Mouse (Mus musculus): Measurements from ENCODE around the gene Gm7694. TPM values are rescaled to one million over a fixed set of nuclear protein-coding genes. Genes with fewer than 3 reads are reported as not detected.

The Gm7694 gene
- polyA plus RNA-seq, 1 experiment from 2014 or later: 3.0 TPM

DNA sequence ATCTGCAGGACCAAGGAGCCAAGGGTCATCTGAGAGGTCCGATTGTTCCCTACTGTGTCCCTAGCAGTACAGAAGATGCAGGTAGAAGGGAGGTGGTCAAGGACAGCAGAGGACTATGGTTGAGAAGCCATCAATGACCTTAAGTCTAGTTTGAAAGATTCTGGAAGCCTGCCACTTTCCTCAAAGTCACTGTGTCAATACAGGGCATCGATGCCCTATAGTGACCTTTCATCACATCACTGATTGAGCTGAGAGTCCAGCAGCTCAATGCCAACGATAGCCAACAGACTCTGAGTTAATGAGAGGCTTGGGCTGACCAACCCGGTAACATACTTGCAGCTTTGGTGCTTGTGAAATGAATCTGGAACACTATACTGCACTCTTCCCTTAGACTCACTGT is 19.1 kb upstream of the Gm7694 start:
- ATAC-seq (ENCODE audit: low read depth) (no peak), DNase-seq (ENCODE audit: low spot score) (no peak)

DNA sequence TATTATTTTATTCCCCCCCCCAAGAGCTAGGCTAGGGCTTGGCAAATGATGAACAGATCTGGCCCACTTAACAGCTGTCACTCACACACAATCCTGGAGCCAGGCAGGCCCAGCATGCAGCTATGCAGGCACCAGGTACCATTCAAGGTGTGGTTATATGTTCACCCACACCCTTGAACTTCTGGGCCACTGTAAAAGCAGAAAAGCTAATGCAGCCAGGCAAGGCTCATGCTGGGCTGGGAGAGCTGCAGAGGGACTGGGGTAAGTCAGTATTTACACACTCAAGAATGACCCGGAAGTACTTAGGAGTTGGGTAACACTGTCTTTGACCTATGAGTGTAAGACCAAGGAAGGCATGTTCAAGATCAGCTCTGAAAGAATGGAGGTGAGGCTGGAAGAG is 18.2 kb upstream of the Gm7694 start:
- no peak overlapping the region for H3K27ac ChIP-seq (replicated peaks; ENCODE audit: low read depth, low read length)
- H3K9me3 ChIP-seq (ENCODE audit: control insufficient read depth, low read length): no peaks in the 10 kb centered on the region
- DNase-seq (ENCODE audit: low spot score): no peak
- H3K9ac ChIP-seq (ENCODE audit: low read depth, low read length): no peak overlapping the region
- H3K27me3 ChIP-seq (replicated peaks; ENCODE audit: control insufficient read depth, insufficient read depth, low read length): no peaks in the 10 kb centered on the region
- H3K4me1 ChIP-seq (ENCODE audit: control insufficient read depth, insufficient read depth, low read length): no peaks in the 10 kb centered on the region
- H3K4me2 ChIP-seq (ENCODE audit: low read depth, low read length): no peak overlapping the region
- no peak for ATAC-seq (ENCODE audit: low read depth)
- H3K36me3 ChIP-seq (ENCODE audit: control insufficient read depth, insufficient read depth, low read length): peaks cover 2% of the 10 kb centered on the region; the same call in 1 of the 2 replicates
- no peak overlapping the region for H3K4me3 ChIP-seq (ENCODE audit: low read depth, low read length)
- 84% methylated on average over 1 of the region's 1 CpGs for WGBS

More for the DNA sequence above, 19.1 kb upstream of the Gm7694 start:
- no peak overlapping the region for H3K4me2 ChIP-seq (ENCODE audit: low read depth, low read length)
- no peaks in the 10 kb centered on the region for H3K4me1 ChIP-seq (ENCODE audit: control insufficient read depth, insufficient read depth, low read length)
- WGBS: 97% methylated on average over 4 of the region's 4 CpGs
- H3K9me3 ChIP-seq (ENCODE audit: control insufficient read depth, low read length): no peaks in the 10 kb centered on the region
- no peak overlapping the region for H3K4me3 ChIP-seq (ENCODE audit: low read depth, low read length)
- no peaks in the 10 kb centered on the region for H3K36me3 ChIP-seq (ENCODE audit: control insufficient read depth, insufficient read depth, low read length)
- H3K27ac ChIP-seq (replicated peaks; ENCODE audit: low read depth, low read length): no peak overlapping the region
- no peak overlapping the region for H3K9ac ChIP-seq (ENCODE audit: low read depth, low read length)
- H3K27me3 ChIP-seq (replicated peaks; ENCODE audit: control insufficient read depth, insufficient read depth, low read length): no peaks in the 10 kb centered on the region

DNA sequence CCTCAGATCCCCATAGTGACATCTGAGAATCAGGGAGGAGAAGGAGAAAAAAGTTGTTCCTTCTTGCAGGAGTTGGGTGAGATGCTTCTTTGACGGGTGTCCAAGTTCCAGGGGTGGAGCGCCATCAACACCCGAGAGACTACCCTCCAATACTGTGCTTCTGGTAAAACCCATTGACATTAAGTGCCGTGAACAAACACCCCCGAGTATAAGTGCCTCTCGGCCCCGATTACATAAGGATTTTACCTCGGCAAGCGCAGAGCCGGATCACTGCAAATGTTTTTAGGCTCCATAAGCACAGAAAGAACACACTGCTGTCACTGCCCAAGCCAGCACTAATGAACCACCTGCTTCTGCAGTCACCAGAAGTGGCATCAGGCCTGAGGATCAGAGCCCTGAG is 16.9 kb upstream of the Gm7694 start:
- Histone ChIP-seq H3K4me1 (ENCODE audit: control insufficient read depth, insufficient read depth, low read length) (no peaks in the 10 kb centered on the region), H3K9ac (ENCODE audit: low read depth, low read length) (no peak overlapping the region), H3K4me3 (ENCODE audit: low read depth, low read length) (no peak overlapping the region), H3K36me3 (ENCODE audit: control insufficient read depth, insufficient read depth, low read length) (peaks cover 7% of the 10 kb centered on the region; the same call in 1 of the 2 replicates), H3K27me3 (replicated peaks; ENCODE audit: control insufficient read depth, insufficient read depth, low read length) (no peaks in the 10 kb centered on the region), H3K27ac (replicated peaks; ENCODE audit: low read depth, low read length) (no peak overlapping the region), H3K4me2 (ENCODE audit: low read depth, low read length) (no peak overlapping the region), H3K9me3 (ENCODE audit: control insufficient read depth, low read length) (no peaks in the 10 kb centered on the region)
- WGBS: 89% methylated on average over 10 of the region's 10 CpGs
- ATAC-seq (ENCODE audit: low read depth): no peak
- DNase-seq (ENCODE audit: low spot score): no peak

DNA sequence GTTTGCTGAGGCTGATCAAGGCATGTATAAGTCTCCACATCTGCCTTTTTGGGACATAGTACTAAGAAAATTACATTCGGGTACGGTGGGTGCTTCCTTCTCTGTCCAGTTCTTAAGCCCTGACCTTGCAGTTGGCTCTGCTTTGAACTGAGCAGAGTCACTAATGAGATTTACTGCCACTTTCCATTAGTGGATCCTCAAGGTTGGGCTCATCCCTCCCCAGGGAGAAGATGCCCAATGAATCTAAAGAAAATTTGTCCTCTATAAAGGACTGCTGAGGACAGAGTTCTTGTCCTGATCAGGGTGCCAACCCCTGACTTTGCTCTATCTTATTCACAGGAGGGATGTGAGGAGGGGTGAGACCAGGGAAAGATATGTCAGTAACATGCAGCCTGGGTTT is 15.9 kb upstream of the Gm7694 start:
- no peak overlapping the region for H3K27ac ChIP-seq (replicated peaks; ENCODE audit: low read depth, low read length)
- no peaks in the 10 kb centered on the region for H3K27me3 ChIP-seq (replicated peaks; ENCODE audit: control insufficient read depth, insufficient read depth, low read length)
- no peak for DNase-seq (ENCODE audit: low spot score)
- H3K9me3 ChIP-seq (ENCODE audit: control insufficient read depth, low read length): no peaks in the 10 kb centered on the region
- H3K36me3 ChIP-seq (ENCODE audit: control insufficient read depth, insufficient read depth, low read length): peaks cover 7% of the 10 kb centered on the region; the same call in 1 of the 2 replicates
- 64% methylated on average over 2 of the region's 2 CpGs for WGBS
- H3K4me1 ChIP-seq (ENCODE audit: control insufficient read depth, insufficient read depth, low read length): no peaks in the 10 kb centered on the region
- ATAC-seq (ENCODE audit: low read depth): no peak
- no peak overlapping the region for H3K4me3 ChIP-seq (ENCODE audit: low read depth, low read length)
- H3K9ac ChIP-seq (ENCODE audit: low read depth, low read length): no peak overlapping the region
- H3K4me2 ChIP-seq (ENCODE audit: low read depth, low read length): no peak overlapping the region

DNA sequence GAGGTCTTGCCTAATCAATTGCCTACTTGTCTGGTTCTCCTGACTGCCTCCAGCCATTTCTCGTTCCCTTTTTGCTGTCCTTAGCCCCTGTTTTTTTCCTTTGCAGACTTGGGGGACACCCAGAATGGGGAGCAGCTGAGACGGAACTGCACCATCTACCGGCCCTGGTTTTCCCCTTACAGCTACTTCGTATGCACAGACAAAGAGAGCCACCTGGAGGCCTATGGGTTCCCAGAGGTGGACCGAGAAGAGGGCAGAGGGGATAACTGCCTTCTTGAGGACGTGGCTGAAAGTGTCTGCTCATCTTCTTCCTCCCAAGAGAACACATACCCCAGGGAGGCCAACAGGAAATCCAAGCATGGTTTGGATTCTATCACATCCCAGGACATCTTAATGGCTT is 5.3 kb upstream of the Gm7694 start:
- no peak overlapping the region for H3K9ac ChIP-seq (ENCODE audit: low read depth, low read length)
- H3K4me1 ChIP-seq (ENCODE audit: control insufficient read depth, insufficient read depth, low read length): no peaks in the 10 kb centered on the region
- ATAC-seq (ENCODE audit: low read depth) (no peak), DNase-seq (ENCODE audit: low spot score) (no peak)
- WGBS: 69% methylated on average over 6 of the region's 6 CpGs
- H3K9me3 ChIP-seq (ENCODE audit: control insufficient read depth, low read length): no peaks in the 10 kb centered on the region
- H3K4me2 ChIP-seq (ENCODE audit: low read depth, low read length): no peak overlapping the region
- no peaks in the 10 kb centered on the region for H3K36me3 ChIP-seq (ENCODE audit: control insufficient read depth, insufficient read depth, low read length)
- H3K4me3 ChIP-seq (ENCODE audit: low read depth, low read length): no peak overlapping the region
- H3K27me3 ChIP-seq (replicated peaks; ENCODE audit: control insufficient read depth, insufficient read depth, low read length): no peaks in the 10 kb centered on the region
- no peak overlapping the region for H3K27ac ChIP-seq (replicated peaks; ENCODE audit: low read depth, low read length)

DNA sequence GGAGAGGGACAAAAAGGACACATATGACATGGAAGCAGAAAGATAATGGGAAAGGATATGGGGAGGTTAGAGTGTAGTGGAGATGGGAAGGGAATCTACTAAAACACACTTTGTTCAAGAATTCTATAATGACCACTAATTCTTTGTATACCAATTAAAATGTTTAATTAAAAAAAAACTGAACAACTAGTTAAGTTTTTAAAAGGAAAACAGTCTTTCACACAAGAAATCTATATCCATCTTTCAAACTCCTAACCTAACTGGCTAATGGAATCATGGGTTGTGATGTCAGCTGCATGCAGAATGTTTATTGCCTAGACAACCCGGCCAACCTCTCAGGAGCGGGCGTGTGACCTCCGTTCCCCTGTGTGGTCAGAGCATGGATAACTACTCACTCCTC is 2.4 kb upstream of the Gm7694 start, which contains the start of gene Spata46:
Spata46 (plus strand) TSS at position 301 of the 400 bp plus-strand sequence.
- 83% methylated on average over 4 of the region's 4 CpGs for WGBS
- H3K4me3 ChIP-seq (ENCODE audit: low read depth, low read length): no peak within 1 kb of the TSS
- no peak for ATAC-seq (ENCODE audit: low read depth)
- H3K27ac ChIP-seq (replicated peaks; ENCODE audit: low read depth, low read length): no peak within 1 kb of the TSS
- no peak within 1 kb of the TSS for H3K4me2 ChIP-seq (ENCODE audit: low read depth, low read length)
- no peak for DNase-seq (ENCODE audit: low spot score)
- no peak within 1 kb of the TSS for H3K9ac ChIP-seq (ENCODE audit: low read depth, low read length)
- no peaks in the 10 kb centered on the region for H3K4me1 ChIP-seq (ENCODE audit: control insufficient read depth, insufficient read depth, low read length)
- no peaks in the 10 kb centered on the region for H3K27me3 ChIP-seq (replicated peaks; ENCODE audit: control insufficient read depth, insufficient read depth, low read length)
- H3K36me3 ChIP-seq (ENCODE audit: control insufficient read depth, insufficient read depth, low read length): no peaks in the 10 kb centered on the region
- no peaks in the 10 kb centered on the region for H3K9me3 ChIP-seq (ENCODE audit: control insufficient read depth, low read length)

DNA sequence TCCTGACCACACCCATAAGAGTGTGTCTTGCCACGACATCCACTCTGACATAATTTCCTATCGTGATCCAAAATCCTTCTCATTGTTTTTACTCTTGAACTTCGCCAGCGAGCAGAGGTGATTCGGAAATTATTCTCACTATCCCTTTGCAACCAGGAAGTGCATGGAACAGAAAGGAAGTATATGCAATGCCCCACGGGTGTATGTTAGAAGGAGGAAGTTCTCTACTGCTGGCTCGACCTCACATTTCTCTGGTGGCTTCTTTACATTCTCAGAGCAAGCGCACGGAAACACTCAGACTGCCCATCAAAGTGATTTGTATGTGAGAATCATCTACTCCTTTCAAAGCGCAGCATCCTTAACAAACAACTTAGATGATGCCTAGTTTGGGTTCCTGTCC is 1.1 kb downstream of the Gm7694 start:
- DNase-seq (ENCODE audit: low spot score) (no peak), ATAC-seq (ENCODE audit: low read depth) (no peak)
- Histone ChIP-seq H3K9ac (ENCODE audit: low read depth, low read length) (no peak overlapping the region), H3K27ac (replicated peaks; ENCODE audit: low read depth, low read length) (no peak overlapping the region), H3K36me3 (ENCODE audit: control insufficient read depth, insufficient read depth, low read length) (no peaks in the 10 kb centered on the region), H3K4me3 (ENCODE audit: low read depth, low read length) (no peak overlapping the region), H3K9me3 (ENCODE audit: control insufficient read depth, low read length) (no peaks in the 10 kb centered on the region), H3K4me1 (ENCODE audit: control insufficient read depth, insufficient read depth, low read length) (no peaks in the 10 kb centered on the region), H3K27me3 (replicated peaks; ENCODE audit: control insufficient read depth, insufficient read depth, low read length) (no peaks in the 10 kb centered on the region), H3K4me2 (ENCODE audit: low read depth, low read length) (no peak overlapping the region)
- WGBS: 86% methylated on average over 10 of the region's 10 CpGs

DNA sequence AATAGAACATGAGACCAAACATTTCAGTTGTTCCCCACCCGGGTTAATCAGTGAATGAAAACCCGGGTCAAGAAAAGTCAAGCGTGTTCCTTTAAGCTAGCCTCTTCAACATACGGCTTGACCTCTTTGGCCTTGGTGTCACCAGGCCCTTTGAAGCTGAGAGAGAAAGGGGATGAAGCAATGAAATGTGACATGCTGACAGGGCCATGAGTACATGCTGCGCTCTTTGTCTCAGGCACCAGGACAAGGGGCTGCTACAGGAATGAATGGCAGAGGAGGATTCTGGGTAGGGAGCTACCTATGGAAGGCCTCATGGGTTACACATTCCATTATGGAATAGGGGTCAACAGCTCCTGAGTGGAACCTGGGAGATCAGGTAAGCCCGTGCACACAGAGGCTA is 3.0 kb downstream of the Gm7694 start:
- Histone ChIP-seq H3K4me1 (ENCODE audit: control insufficient read depth, insufficient read depth, low read length) (no peaks in the 10 kb centered on the region), H3K4me3 (ENCODE audit: low read depth, low read length) (no peak overlapping the region), H3K27ac (replicated peaks; ENCODE audit: low read depth, low read length) (no peak overlapping the region), H3K4me2 (ENCODE audit: low read depth, low read length) (no peak overlapping the region), H3K9ac (ENCODE audit: low read depth, low read length) (no peak overlapping the region), H3K9me3 (ENCODE audit: control insufficient read depth, low read length) (no peaks in the 10 kb centered on the region), H3K27me3 (replicated peaks; ENCODE audit: control insufficient read depth, insufficient read depth, low read length) (no peaks in the 10 kb centered on the region), H3K36me3 (ENCODE audit: control insufficient read depth, insufficient read depth, low read length) (no peaks in the 10 kb centered on the region)
- ATAC-seq (ENCODE audit: low read depth) (no peak), DNase-seq (ENCODE audit: low spot score) (no peak)
- WGBS: 66% methylated on average over 6 of the region's 6 CpGs

DNA sequence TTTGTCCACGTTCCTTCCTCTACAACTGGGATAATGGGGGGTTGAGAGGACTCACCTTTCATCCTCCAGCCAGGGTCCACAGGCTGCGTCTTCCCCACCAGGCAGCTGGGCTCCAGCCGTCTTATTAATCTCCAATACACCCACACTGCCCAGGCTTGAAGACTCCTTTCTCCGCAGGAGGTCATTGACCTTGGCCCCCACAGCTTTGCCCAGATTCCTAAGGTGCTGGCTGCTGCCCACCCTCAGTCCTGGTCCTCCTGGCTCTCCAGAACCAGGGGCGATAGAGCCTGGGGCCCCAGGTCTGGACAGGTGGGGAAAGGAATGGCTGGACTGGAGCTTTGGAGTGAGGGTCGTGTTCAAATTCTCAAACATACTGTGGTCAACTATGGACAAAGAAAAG is 3.7 kb downstream of the Gm7694 start:
- Histone ChIP-seq H3K4me2 (ENCODE audit: low read depth, low read length) (no peak overlapping the region), H3K36me3 (ENCODE audit: control insufficient read depth, insufficient read depth, low read length) (no peaks in the 10 kb centered on the region), H3K9ac (ENCODE audit: low read depth, low read length) (no peak overlapping the region), H3K27me3 (replicated peaks; ENCODE audit: control insufficient read depth, insufficient read depth, low read length) (no peaks in the 10 kb centered on the region), H3K4me3 (ENCODE audit: low read depth, low read length) (no peak overlapping the region), H3K9me3 (ENCODE audit: control insufficient read depth, low read length) (no peaks in the 10 kb centered on the region), H3K4me1 (ENCODE audit: control insufficient read depth, insufficient read depth, low read length) (no peaks in the 10 kb centered on the region), H3K27ac (replicated peaks; ENCODE audit: low read depth, low read length) (no peak overlapping the region)
- no peak for DNase-seq (ENCODE audit: low spot score)
- ATAC-seq (ENCODE audit: low read depth): no peak
- 71% methylated on average over 6 of the region's 6 CpGs for WGBS

Data from embryonic facial prominence, embryonic 14.5 days (tissue).